Mouse (Mus musculus) hematopoietic stem cell, adult 5-6 weeks (primary cell): Measurements from ENCODE around the gene Ankrd24. TPM values are rescaled to one million over a fixed set of nuclear protein-coding genes. Genes with fewer than 3 reads are reported as not detected.
"Not testable (repeated sequence)": the region's sequence is repeated elsewhere in the genome, so short reads cannot be mapped to it uniquely, and the experiment has no call there.

ENCODE experiments used
- ATAC-seq, 2 experiments: fragments of 125-278 bp in 1 of 2; replicated peaks in 1 of 2; 2 replicates each; pipeline ENCODE4 v1.8.0; 2016 to 2017; ENCODE audit warnings: inconsistent platforms in 2 of 2, mild to moderate bottlenecking in 2 of 2, moderate number of reproducible peaks in 2 of 2, low read depth in 1 of 2, moderate TSS enrichment in 1 of 2; ENCODE audit not compliant: low FRiP score in 2 of 2, poor library complexity in 2 of 2, severe bottlenecking in 2 of 2, insufficient read depth in 1 of 2, low TSS enrichment in 1 of 2
- total RNA-seq: library from RNA; stranded (forward); fragments of 172-1452, 232-1000 nt; gene quantifications from 2 replicates; pipeline ENCODE4 v1.2.3, GENCODE M21; 2017

Ankrd24 gene
- total RNA-seq, 1 experiment from 2014 or later: 3.5 TPM

GRCm38 (mm10) chr10:81636338-81636737 lies 8.0 kb downstream of the Ankrd24 start:
- ATAC-seq: no peak

- no peak for ATAC-seq
Measured at GRCm38 (mm10) chr10:81638101-81638500, 9.8 kb downstream of the Ankrd24 start.

GRCm38 (mm10) chr10:81640825-81641224 lies 12.5 kb downstream of the Ankrd24 start:
- ATAC-seq: not testable (repeated sequence)

GRCm38 (mm10) chr10:81641566-81641965 lies 13.2 kb downstream of the Ankrd24 start:
- no peak for ATAC-seq

- ATAC-seq: no peak
Measured at GRCm38 (mm10) chr10:81641978-81642647, 13.8 kb downstream of the Ankrd24 start.

GRCm38 (mm10) chr10:81642648-81643448 lies 14.5 kb downstream of the Ankrd24 start:
- peak in 1 of 2 experiments; percentile 17; a peak in 1 of 4 replicates for ATAC-seq

- ATAC-seq: peak; percentile 70 to 77
Measured at GRCm38 (mm10) chr10:81643449-81644055, 15.2 kb downstream of the Ankrd24 start.

- ATAC-seq: no peak
Measured at GRCm38 (mm10) chr10:81644162-81644561, 15.8 kb downstream of the Ankrd24 start.

- ATAC-seq: no peak
Measured at GRCm38 (mm10) chr10:81644716-81645115, 16.4 kb downstream of the Ankrd24 start.

- no peak for ATAC-seq
Measured at GRCm38 (mm10) chr10:81645391-81645790, 17.1 kb downstream of the Ankrd24 start.

GRCm38 (mm10) chr10:81646015-81646555 lies 17.7 kb downstream of the Ankrd24 start:
- ATAC-seq: no peak

GRCm38 (mm10) chr10:81648803-81649775 lies 20.7 kb downstream of the Ankrd24 start, which contains the start of gene Gm10778:
Gene Gm10778 (plus strand): TSS chr10:81649059.
- ATAC-seq: peak; percentile 93 to 98

- ATAC-seq: no peak
Measured at GRCm38 (mm10) chr10:81655178-81655577, 26.8 kb downstream of the Ankrd24 start.

GRCm38 (mm10) chr10:81656174-81656573 lies 27.8 kb downstream of the Ankrd24 start:
- ATAC-seq: no peak

- not testable (repeated sequence) for ATAC-seq
Measured at GRCm38 (mm10) chr10:81687114-81687513, 58.8 kb downstream of the Ankrd24 start.
